Mouse (Mus musculus) lung, postnatal 0 days (tissue): ENCODE results near the gene Mrnip.

Source experiments
- CTCF ChIP-seq: IDR thresholded peaks from 2 replicates; pipeline ENCODE4 v1.5.1; 2016; ENCODE audit warnings: antibody characterized with exemption, mild to moderate bottlenecking
- EP300 ChIP-seq: IDR thresholded peaks from 2 replicates; pipeline ENCODE4 v1.6.1; 2016; ENCODE audit warnings: antibody characterized with exemption, mild to moderate bottlenecking, control low read depth

DNA sequence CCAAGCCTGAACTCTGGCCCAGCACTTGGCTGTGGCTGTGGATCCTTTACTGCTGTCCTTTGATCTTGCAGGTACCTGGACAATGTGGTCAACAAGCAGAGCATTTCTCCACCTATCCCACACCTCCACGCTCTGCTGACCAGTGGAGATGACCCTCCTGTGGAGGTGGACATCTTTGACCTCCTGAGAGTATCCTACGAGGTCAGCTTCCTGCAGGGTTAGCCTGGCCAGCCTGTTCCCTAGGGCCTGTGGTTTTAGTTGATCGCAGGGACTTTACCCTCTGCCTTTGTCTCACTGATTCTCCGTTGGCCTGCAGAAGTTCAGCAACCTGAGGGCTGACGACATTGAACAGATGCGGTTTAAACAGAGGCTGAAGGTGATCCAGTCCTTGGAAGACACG is 15.9 kb upstream of the Mrnip start:
- TF ChIP-seq CTCF (no peak), EP300 (no peak)
